Mouse (Mus musculus) hindbrain, embryonic 16.5 days (tissue): ENCODE measurements around the gene Gpc3. TPM values are rescaled to one million over a fixed set of nuclear protein-coding genes. Genes with fewer than 3 reads are reported as not detected.

Experiments
- ATAC-seq: fragments of 200-750 bp; cut with Nextera tagmentation; 2 replicates; pipeline ENCODE4 v1.8.0; 2017; ENCODE audit warnings: moderate TSS enrichment, moderate library complexity
- H3K27ac ChIP-seq: fragments of 300-500 bp; sonication (generic); 2 replicates; pipeline ENCODE4 v1.5.1; 2014; ENCODE audit warnings: low read depth, mild to moderate bottlenecking, control low read depth, low read length, moderate library complexity
- H3K27me3 ChIP-seq: fragments of 300-500 bp; sonication (generic); replicated peaks from 2 replicates; pipeline ENCODE4 v1.6.1; 2014; ENCODE audit warnings: low read length; ENCODE audit not compliant: control insufficient read depth, insufficient read depth
- H3K36me3 ChIP-seq: fragments of 300-500 bp; sonication (generic); 2 replicates; pipeline ENCODE4 v1.6.1; 2014; ENCODE audit warnings: mild to moderate bottlenecking, low read length, moderate library complexity, mixed read lengths; ENCODE audit not compliant: control insufficient read depth, insufficient read depth
- H3K4me1 ChIP-seq: fragments of 300-500 bp; sonication (generic); 2 replicates; pipeline ENCODE4 v1.6.1; 2014; ENCODE audit warnings: low read depth, low read length; ENCODE audit not compliant: control insufficient read depth, insufficient read depth
- H3K4me2 ChIP-seq: fragments of 300-500 bp; sonication (generic); 2 replicates; pipeline ENCODE4 v1.6.1; 2014; ENCODE audit warnings: mild to moderate bottlenecking, low read length, control low read depth, moderate library complexity
- H3K4me3 ChIP-seq: fragments of 300-500 bp; sonication (generic); 2 replicates; pipeline ENCODE4 v1.5.1; 2014; ENCODE audit warnings: mild to moderate bottlenecking, low read length, control low read depth, moderate library complexity
- H3K9ac ChIP-seq: fragments of 300-500 bp; sonication (generic); 2 replicates; pipeline ENCODE4 v1.6.1; 2014; ENCODE audit warnings: low read depth, mild to moderate bottlenecking, control low read depth, low read length, moderate library complexity
- H3K9me3 ChIP-seq: fragments of 300-500 bp; sonication (generic); 2 replicates; pipeline ENCODE4 v1.6.1; 2014; ENCODE audit warnings: mild to moderate bottlenecking, low read length, moderate library complexity; ENCODE audit not compliant: control insufficient read depth
- WGBS: fragments of 180-500 bp; shearing (Covaris S2); extraction: QIAGEN DNeasy Blood & Tissue Kit; methylation state at CpG from one replicate; pipeline ENCODE4 v1.1.7; 2014; 5-methylcytosine and 5-hydroxymethylcytosine counted together
- polyA plus RNA-seq: library from polyadenylated mRNA; unstranded; fragments of >200 nt; fragmentation: Nextera tagmentation; extraction: Ambion mirVana; gene quantifications from 2 replicates; pipeline ENCODE4 v1.2.1, GENCODE M21; 2015

The Gpc3 gene
- 78.2 and 93.5 TPM in 2 replicates for polyA plus RNA-seq

GRCm38 (mm10) chrX:52613328-52614030, at the start of gene Gpc3:
TSS of gene Gpc3 (minus strand) at chrX:52613950.
- peaks cover 2% of the 10 kb centered on the region; the same call in 1 of the 2 replicates for H3K4me1 ChIP-seq
- 24% methylated on average over 41 of the region's 48 CpGs for WGBS

DNA sequence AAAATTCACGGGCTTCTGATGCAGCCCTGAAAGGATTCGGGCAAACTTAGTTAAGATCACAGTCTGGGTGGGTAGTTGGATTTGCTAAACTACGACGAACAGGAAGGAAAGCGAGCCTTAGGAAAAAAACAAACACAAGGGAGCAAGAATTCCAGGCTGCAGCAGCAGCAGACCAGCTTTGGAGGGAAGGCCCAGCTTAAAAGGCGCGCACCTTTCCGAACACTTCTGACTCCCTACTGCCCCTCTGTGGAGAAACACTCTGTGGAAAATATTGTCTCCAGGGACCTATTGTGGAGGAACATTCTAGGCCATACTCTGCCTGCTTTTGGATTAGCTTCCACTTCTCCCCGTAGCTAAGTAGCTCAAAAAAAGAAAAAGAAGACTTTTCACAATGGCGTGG, 38.2 kb upstream of the Gpc3 start:
- ATAC-seq = peak; percentile 37; the same call in 1 of the 2 replicates
- Histone ChIP-seq H3K27me3 (no peaks in the 10 kb centered on the region), H3K9me3 (no peaks in the 10 kb centered on the region), H3K9ac (no peak overlapping the region), H3K4me3 (no peak overlapping the region), H3K4me2 (no peak overlapping the region), H3K27ac (no peak overlapping the region), H3K4me1 (no peaks in the 10 kb centered on the region; the same call in 1 of the 2 replicates), H3K36me3 (no peaks in the 10 kb centered on the region)
- 23% methylated on average over 10 of the region's 10 CpGs for WGBS

More at GRCm38 (mm10) chrX:52613328-52614030, at the start of gene Gpc3:
- ATAC-seq = peak; percentile 73
- H3K27ac ChIP-seq = no peak within 1 kb of the TSS; the same call in 1 of the 2 replicates
- H3K4me3 ChIP-seq = peak within 1 kb of the TSS; percentile 53
- H3K4me2 ChIP-seq = peak within 1 kb of the TSS; percentile 88
- peak within 1 kb of the TSS; percentile 49 for H3K9ac ChIP-seq
- H3K27me3 ChIP-seq = no peaks in the 10 kb centered on the region
- no peaks in the 10 kb centered on the region for H3K9me3 ChIP-seq
- no peaks in the 10 kb centered on the region for H3K36me3 ChIP-seq

DNA sequence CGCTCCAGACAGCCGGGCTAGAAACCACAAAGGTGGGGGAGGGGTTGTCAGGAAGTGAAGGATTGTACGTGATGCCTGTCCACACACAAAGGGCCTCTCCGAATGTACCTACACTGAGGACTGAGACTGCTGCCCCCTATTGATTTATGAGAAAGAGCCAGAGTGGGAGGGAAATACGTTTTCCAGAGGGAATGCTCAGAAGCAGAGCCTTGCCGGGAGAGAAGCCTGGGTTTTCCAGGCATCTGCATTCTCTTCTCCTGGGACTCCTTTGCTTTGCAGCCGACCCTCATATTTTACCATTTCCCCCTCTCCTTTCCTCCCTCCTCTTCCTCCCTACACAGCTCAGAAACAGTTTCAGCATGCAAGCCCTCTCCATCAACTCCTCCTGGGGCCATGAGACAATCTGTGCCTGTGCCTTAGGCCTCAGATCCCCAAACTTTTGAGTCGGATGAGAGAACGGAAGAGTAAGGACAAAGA, 37.8 kb upstream of the Gpc3 start:
- H3K36me3 ChIP-seq = no peaks in the 10 kb centered on the region
- H3K4me3 ChIP-seq = no peak overlapping the region
- H3K27ac ChIP-seq = no peak overlapping the region
- WGBS = 31% methylated on average over 9 of the region's 9 CpGs
- no peaks in the 10 kb centered on the region; the same call in 1 of the 2 replicates for H3K4me1 ChIP-seq
- ATAC-seq = no peak; the same call in 1 of the 2 replicates
- no peaks in the 10 kb centered on the region for H3K27me3 ChIP-seq
- no peak overlapping the region for H3K4me2 ChIP-seq
- H3K9ac ChIP-seq = no peak overlapping the region
- no peaks in the 10 kb centered on the region for H3K9me3 ChIP-seq

DNA sequence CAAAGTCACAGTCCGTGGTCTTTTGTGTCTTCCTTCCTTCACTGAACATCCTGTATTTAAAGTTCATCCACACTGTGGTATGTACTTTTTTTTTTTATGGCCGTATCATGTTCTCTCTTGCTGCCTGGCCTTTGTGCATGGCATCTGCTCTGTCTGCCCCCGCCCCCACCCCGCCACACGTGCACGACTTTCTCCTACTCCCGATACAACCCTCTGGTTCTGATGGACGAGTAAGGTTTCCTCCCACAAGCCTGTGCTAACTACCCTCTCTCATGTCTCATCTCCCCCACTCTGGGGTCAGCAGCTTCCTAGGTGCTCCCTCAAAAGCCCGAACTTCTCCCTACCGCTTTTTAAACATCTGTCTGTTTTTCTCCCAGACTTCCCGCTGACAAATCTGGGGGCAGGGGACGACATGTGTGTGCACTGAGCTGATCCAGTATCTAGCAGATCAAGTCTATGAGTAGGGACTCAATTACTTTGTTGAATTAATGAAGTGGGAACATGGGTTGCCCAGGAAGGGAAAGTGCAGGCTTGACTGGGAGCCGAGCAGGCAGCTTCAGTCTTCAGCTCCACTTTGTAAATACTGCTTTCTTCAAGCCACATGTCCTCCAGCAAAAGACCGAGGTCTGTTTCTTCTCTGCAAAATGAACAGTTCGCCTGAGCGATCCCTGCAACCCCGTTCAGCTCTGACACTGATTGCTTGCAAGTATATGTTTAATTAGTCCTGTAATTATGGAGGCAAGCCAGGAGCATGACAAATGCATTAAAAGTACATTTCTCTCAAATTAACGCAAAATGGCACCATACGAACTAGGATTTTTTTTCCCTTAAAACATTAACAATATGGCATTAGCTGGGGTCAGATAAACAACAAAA, 35.4 kb upstream of the Gpc3 start:
- ATAC-seq = no peak
- H3K9ac ChIP-seq = no peak overlapping the region
- H3K4me2 ChIP-seq = peak overlapping the region; percentile 31
- WGBS = 29% methylated on average over 19 of the region's 19 CpGs
- no peaks in the 10 kb centered on the region; the same call in 1 of the 2 replicates for H3K4me1 ChIP-seq
- H3K36me3 ChIP-seq = no peaks in the 10 kb centered on the region
- H3K27me3 ChIP-seq = no peaks in the 10 kb centered on the region
- no peak overlapping the region for H3K4me3 ChIP-seq
- H3K27ac ChIP-seq = no peak overlapping the region
- no peaks in the 10 kb centered on the region for H3K9me3 ChIP-seq

DNA sequence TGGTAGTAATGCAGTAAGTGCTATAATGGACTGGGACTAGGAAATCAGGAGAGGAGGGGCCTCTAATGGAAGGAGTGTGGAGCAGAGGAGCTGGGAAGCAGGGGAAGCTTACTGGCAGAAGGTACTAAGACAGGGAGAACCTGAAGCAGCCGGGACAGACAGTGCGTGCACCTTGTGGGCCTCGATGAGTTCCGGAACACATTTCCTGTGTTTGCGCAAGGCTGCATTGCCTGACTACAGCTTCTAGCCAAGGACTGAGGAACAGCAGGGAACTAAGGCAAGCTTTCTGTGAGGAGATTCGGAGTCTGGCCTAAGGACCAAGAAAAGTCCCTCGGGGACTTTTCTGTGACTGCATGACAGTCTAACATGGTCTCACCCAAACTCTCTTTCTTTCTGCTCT, 30.6 kb upstream of the Gpc3 start:
- Histone ChIP-seq H3K9me3 (no peaks in the 10 kb centered on the region), H3K27ac (no peak overlapping the region), H3K27me3 (no peaks in the 10 kb centered on the region), H3K36me3 (no peaks in the 10 kb centered on the region), H3K4me1 (no peaks in the 10 kb centered on the region; the same call in 1 of the 2 replicates), H3K9ac (no peak overlapping the region), H3K4me2 (no peak overlapping the region), H3K4me3 (no peak overlapping the region)
- no peak for ATAC-seq
- 81% methylated on average over 5 of the region's 7 CpGs for WGBS

DNA sequence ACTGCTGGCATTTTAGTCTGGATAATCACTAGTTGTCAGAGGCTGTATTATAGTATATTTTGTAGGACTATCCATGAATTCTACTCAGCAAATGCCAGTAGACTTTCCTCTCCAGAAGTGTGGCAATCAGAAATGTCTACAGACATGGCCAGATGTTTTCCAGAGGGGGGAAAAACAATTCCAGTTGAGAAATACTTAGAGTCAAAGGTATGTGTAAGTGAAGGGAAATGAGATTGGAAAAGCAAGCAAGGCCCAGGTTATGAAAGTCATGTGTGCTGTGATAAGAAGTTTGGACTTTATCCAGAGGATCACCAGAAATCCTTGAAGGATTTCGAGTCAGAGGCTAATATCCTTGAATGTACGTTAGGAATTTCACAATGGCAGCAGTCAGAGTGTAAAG, 29.6 kb upstream of the Gpc3 start:
- no peak for ATAC-seq
- H3K27me3 ChIP-seq = no peaks in the 10 kb centered on the region
- 64% methylated on average over 2 of the region's 2 CpGs for WGBS
- H3K36me3 ChIP-seq = no peaks in the 10 kb centered on the region
- H3K27ac ChIP-seq = no peak overlapping the region
- H3K4me3 ChIP-seq = no peak overlapping the region
- no peaks in the 10 kb centered on the region for H3K4me1 ChIP-seq
- H3K9ac ChIP-seq = no peak overlapping the region
- H3K4me2 ChIP-seq = no peak overlapping the region
- H3K9me3 ChIP-seq = no peaks in the 10 kb centered on the region

- Histone ChIP-seq H3K27me3 (no peaks in the 10 kb centered on the region), H3K4me3 (no peak overlapping the region), H3K4me1 (no peaks in the 10 kb centered on the region), H3K9me3 (no peaks in the 10 kb centered on the region), H3K4me2 (no peak overlapping the region), H3K27ac (no peak overlapping the region), H3K9ac (no peak overlapping the region), H3K36me3 (no peaks in the 10 kb centered on the region)
- no peak for ATAC-seq
- WGBS = 84% methylated on average over 2 of the region's 2 CpGs
These were observed 28.4 kb upstream of the Gpc3 start for GRCm38 (mm10) chrX:52642126-52642525.

DNA sequence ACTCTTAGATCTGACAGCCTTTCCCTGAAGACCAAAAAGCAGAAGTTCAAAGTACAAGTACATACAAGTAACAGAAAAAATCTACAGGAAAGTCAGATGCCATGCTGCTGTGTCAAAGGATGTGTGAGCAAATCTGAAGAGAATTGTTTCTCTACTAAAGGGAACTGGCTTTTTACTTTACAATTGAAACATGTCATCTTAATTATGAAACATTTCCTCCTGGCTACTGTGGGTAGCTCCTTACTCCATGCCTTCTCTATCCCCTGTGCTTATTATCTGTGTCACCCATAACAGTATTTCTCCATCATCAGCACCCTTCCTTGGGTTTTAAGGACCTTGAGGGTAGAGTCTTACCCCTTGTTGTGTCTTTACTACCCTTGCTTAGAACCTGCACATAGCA, 23.7 kb upstream of the Gpc3 start:
- Histone ChIP-seq H3K4me3 (no peak overlapping the region), H3K9ac (no peak overlapping the region), H3K4me1 (no peaks in the 10 kb centered on the region), H3K27ac (no peak overlapping the region), H3K4me2 (no peak overlapping the region), H3K27me3 (no peaks in the 10 kb centered on the region), H3K36me3 (no peaks in the 10 kb centered on the region), H3K9me3 (no peaks in the 10 kb centered on the region)
- ATAC-seq = no peak

- H3K9ac ChIP-seq = no peak overlapping the region
- H3K9me3 ChIP-seq = no peaks in the 10 kb centered on the region
- H3K4me1 ChIP-seq = no peaks in the 10 kb centered on the region
- H3K36me3 ChIP-seq = no peaks in the 10 kb centered on the region
- no peak overlapping the region for H3K27ac ChIP-seq
- H3K27me3 ChIP-seq = no peaks in the 10 kb centered on the region
- no peak for ATAC-seq
- no peak overlapping the region for H3K4me3 ChIP-seq
- WGBS = 80% methylated on average over 6 of the region's 6 CpGs
- no peak overlapping the region for H3K4me2 ChIP-seq
These were observed 20.2 kb upstream of the Gpc3 start for GRCm38 (mm10) chrX:52633976-52634375.
